Mouse (Mus musculus): ENCODE data around the gene Eif4e3. TPM values are rescaled to one million over a fixed set of nuclear protein-coding genes. Genes with fewer than 3 reads are reported as not detected.

Eif4e3 gene
- 19.5 and 19.6 TPM in 2 replicates for polyA plus RNA-seq (2014; fragmentation: Nextera tagmentation; extraction: Ambion mirVana)

DNA sequence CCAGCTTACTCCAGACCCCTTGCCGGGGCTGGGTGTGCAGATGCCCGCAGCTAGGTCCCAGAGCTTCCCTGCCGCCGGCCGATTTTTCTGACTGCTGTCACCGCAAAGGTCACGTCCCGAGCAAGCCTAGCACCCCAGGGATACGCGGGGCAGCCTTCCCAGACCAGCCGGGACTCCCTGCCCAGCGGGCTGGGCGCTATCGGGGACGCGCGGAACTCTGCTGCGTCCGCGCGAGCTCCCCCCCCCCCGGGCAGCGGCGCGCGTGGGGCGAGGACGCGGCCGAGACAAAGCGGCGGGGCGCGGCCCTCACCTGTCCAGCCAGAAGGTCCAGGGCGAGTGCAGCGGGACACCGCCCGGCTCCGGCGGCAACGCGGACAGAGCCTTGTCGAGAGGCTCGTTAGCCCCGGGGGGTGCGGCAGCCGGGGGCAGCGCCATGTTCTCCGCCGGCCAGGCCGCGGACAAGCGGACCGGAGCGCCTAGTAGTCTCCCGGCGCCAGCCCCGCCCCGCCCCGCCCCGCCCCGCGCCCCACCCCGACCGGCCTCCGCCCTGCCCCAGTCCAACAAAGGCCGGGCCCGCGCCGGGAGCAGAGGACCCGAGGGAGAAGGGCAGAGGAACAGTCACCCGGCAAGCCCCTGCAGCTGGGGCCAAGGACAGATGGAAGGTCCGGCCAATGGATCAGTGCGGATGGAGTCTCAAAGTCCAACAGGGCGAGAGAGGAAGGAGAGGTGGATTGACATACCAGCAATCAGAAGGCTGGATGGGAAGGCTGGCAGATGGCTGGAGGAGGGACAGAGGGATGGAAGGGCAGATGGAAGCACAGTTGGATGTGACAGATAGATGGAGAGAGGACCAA lies at the start of gene Eif4e3, which contains the start of gene Gm20696:
TSS of gene Eif4e3 (minus strand) at position 454 of the 854 bp plus-strand sequence.
TSS of gene Gm20696 (minus strand) at position 480 of the 854 bp plus-strand sequence.
- under 1% methylated on average over 37 of the region's 75 CpGs for WGBS
- H3K9me3 ChIP-seq (ENCODE audit: control insufficient read depth, low read length) = no peaks in the 10 kb centered on the region
- peak within 1 kb of the TSS; percentile 94 for H3K4me2 ChIP-seq (ENCODE audit: low read depth)
- peaks cover 15% of the 10 kb centered on the region for H3K4me1 ChIP-seq (ENCODE audit: control insufficient read depth, insufficient read depth, low read length)
- H3K36me3 ChIP-seq (ENCODE audit: control insufficient read depth, insufficient read depth, low read length) = no peaks in the 10 kb centered on the region
- DNase-seq (ENCODE audit: low spot score) = peak; percentile 68
- peak within 1 kb of the TSS; percentile 81 for H3K4me3 ChIP-seq (ENCODE audit: low read depth, low read length)
- ATAC-seq (ENCODE audit: insufficient read depth, low FRiP score, low TSS enrichment) = peak; percentile 68
- H3K27ac ChIP-seq (ENCODE audit: low read depth, low read length) = peak within 1 kb of the TSS; percentile 68
- H3K9ac ChIP-seq (ENCODE audit: low read length) = peak within 1 kb of the TSS; percentile 92
- no peaks in the 10 kb centered on the region for H3K27me3 ChIP-seq (ENCODE audit: control insufficient read depth, insufficient read depth, low read length)

DNA sequence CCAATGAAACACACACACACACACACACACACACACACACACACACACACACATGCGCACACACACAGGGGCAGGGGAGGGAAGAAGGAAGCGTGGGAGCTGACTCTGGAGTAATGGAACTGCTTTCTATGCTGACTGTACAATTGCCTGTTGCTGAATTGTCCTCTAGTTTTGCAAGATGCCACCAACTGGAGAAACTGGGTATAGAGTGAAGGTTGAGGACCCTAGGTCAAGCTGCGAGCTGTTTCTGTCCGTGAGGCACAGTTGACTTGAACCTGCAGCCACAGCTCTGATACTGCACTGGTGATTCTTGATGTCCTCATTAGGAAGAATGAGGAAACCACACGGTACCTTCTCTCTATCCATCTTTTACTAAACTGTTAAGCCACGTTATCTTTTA lies 49.3 kb upstream of the Eif4e3 start:
- H3K9ac ChIP-seq (ENCODE audit: low read length) = no peak overlapping the region
- H3K4me1 ChIP-seq (ENCODE audit: control insufficient read depth, insufficient read depth, low read length) = no peaks in the 10 kb centered on the region
- no peak overlapping the region for H3K4me2 ChIP-seq (ENCODE audit: low read depth)
- no peak overlapping the region for H3K4me3 ChIP-seq (ENCODE audit: low read depth, low read length)
- ATAC-seq (ENCODE audit: insufficient read depth, low FRiP score, low TSS enrichment) (no peak), DNase-seq (ENCODE audit: low spot score) (no peak)
- no peaks in the 10 kb centered on the region for H3K36me3 ChIP-seq (ENCODE audit: control insufficient read depth, insufficient read depth, low read length)
- H3K9me3 ChIP-seq (ENCODE audit: control insufficient read depth, low read length) = no peaks in the 10 kb centered on the region
- 82% methylated on average over 6 of the region's 6 CpGs for WGBS
- H3K27me3 ChIP-seq (ENCODE audit: control insufficient read depth, insufficient read depth, low read length) = no peaks in the 10 kb centered on the region
- no peak overlapping the region for H3K27ac ChIP-seq (ENCODE audit: low read depth, low read length)

DNA sequence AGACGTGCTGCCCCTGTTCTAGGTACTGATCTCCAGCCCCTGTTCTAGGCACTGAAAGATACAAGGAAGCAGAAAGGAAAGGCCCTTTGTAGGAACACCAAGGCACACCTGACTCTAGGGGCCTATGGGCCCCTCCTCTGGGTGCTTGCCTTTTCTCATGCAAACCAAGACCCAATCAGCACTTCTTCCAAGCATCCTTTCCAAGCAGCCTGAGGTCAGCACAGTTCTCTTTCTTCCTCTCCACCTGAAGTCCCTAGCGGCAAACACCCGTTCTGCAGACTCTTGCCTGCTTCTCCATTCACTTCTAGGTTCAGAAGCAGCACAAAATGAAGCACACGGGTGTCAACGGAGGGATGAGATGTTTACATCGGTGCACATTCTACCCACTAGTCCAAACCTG lies 48.6 kb upstream of the Eif4e3 start:
- DNase-seq (ENCODE audit: low spot score) = no peak
- H3K4me3 ChIP-seq (ENCODE audit: low read depth, low read length) = no peak overlapping the region
- 64% methylated on average over 6 of the region's 6 CpGs for WGBS

DNA sequence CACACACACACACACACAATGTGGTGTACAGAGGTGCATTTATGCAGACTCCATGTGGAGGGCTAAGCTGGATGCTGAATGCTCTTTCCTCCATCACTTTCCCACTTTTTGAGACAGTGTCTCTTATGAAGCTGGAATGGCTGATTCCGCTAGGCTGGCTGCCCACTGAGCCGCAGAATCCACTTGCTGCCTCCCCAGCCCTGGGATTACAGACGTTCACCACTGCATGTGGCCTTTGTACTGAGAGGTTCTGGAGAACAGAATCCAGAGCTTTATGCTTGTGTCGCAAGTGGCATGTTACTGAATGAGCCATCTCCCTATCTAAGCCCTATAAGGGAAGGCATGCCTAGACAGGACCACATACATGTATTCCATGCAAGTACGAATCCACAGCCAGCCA lies 46.7 kb upstream of the Eif4e3 start:
- Histone ChIP-seq H3K27me3 (ENCODE audit: control insufficient read depth, insufficient read depth, low read length) (no peaks in the 10 kb centered on the region), H3K27ac (ENCODE audit: low read depth, low read length) (no peak overlapping the region), H3K9ac (ENCODE audit: low read length) (no peak overlapping the region), H3K9me3 (ENCODE audit: control insufficient read depth, low read length) (no peaks in the 10 kb centered on the region), H3K4me3 (ENCODE audit: low read depth, low read length) (no peak overlapping the region), H3K36me3 (ENCODE audit: control insufficient read depth, insufficient read depth, low read length) (no peaks in the 10 kb centered on the region), H3K4me2 (ENCODE audit: low read depth) (no peak overlapping the region), H3K4me1 (ENCODE audit: control insufficient read depth, insufficient read depth, low read length) (no peaks in the 10 kb centered on the region)
- WGBS = 83% methylated on average over 5 of the region's 5 CpGs
- DNase-seq (ENCODE audit: low spot score) (no peak), ATAC-seq (ENCODE audit: insufficient read depth, low FRiP score, low TSS enrichment) (no peak)

More for the DNA sequence above, 48.6 kb upstream of the Eif4e3 start:
- Histone ChIP-seq H3K27ac (ENCODE audit: low read depth, low read length) (no peak overlapping the region), H3K4me2 (ENCODE audit: low read depth) (no peak overlapping the region), H3K9me3 (ENCODE audit: control insufficient read depth, low read length) (no peaks in the 10 kb centered on the region), H3K9ac (ENCODE audit: low read length) (no peak overlapping the region), H3K4me1 (ENCODE audit: control insufficient read depth, insufficient read depth, low read length) (no peaks in the 10 kb centered on the region), H3K36me3 (ENCODE audit: control insufficient read depth, insufficient read depth, low read length) (no peaks in the 10 kb centered on the region), H3K27me3 (ENCODE audit: control insufficient read depth, insufficient read depth, low read length) (no peaks in the 10 kb centered on the region)
- ATAC-seq (ENCODE audit: insufficient read depth, low FRiP score, low TSS enrichment) = no peak

DNA sequence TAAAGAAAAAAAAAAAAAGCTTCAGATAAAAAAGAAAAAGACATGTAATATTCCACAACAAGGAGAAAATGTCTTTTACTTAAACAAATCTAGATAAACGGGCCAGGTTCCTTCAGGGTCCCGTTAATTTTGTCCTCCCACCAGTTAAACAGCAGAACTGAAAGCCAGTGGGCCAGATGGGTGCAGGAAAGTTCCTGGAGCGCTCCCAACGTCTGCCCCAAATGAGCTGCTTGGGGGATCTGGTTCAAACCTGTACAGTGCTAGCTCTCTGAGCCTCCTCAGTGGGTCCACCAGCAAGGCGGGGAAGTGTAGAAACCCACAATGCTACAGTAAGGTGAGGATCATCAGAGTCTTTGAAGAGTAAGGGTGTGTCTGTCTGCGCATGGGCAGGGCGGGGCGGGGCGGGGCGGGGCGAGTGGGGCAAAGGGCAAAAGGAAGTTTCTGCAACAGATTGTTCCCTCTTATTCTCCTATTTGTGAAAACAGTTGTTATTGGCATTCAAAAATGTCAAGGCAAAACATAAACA lies 45.1 kb upstream of the Eif4e3 start:
- Histone ChIP-seq H3K36me3 (ENCODE audit: control insufficient read depth, insufficient read depth, low read length) (no peaks in the 10 kb centered on the region), H3K4me2 (ENCODE audit: low read depth) (no peak overlapping the region), H3K27me3 (ENCODE audit: control insufficient read depth, insufficient read depth, low read length) (no peaks in the 10 kb centered on the region), H3K27ac (ENCODE audit: low read depth, low read length) (no peak overlapping the region), H3K4me3 (ENCODE audit: low read depth, low read length) (no peak overlapping the region), H3K4me1 (ENCODE audit: control insufficient read depth, insufficient read depth, low read length) (no peaks in the 10 kb centered on the region), H3K9me3 (ENCODE audit: control insufficient read depth, low read length) (no peaks in the 10 kb centered on the region), H3K9ac (ENCODE audit: low read length) (no peak overlapping the region)
- WGBS = 69% methylated on average over 11 of the region's 11 CpGs
- DNase-seq (ENCODE audit: low spot score) (no peak), ATAC-seq (ENCODE audit: insufficient read depth, low FRiP score, low TSS enrichment) (no peak)

DNA sequence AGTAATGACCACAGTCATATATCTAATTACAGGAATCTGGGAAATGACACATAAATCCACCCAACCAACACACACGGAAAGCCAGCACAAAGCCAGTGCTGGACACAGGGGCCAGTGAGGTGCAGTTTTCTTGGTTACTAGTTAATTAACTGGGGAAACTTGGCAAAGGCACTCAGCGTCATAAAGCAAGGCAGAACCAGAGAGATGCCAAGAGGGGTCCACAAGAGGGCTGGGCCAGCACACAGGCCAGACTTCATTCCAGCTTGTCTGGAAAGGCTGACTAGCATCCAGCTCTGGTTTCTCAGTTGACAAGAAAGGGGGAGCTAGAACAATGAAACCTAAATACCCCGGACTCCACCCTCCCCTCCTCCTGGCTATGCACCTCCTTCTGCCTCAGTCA lies 33.9 kb upstream of the Eif4e3 start:
- 0 out of 2 replicates have a peak, but pooled peaks cover 9% of the 10 kb centered on the region for H3K27me3 ChIP-seq (ENCODE audit: control insufficient read depth, insufficient read depth, low read length)
- no peak overlapping the region for H3K27ac ChIP-seq (ENCODE audit: low read depth, low read length)
- H3K4me2 ChIP-seq (ENCODE audit: low read depth) = no peak overlapping the region
- H3K9ac ChIP-seq (ENCODE audit: low read length) = no peak overlapping the region
- no peak for DNase-seq (ENCODE audit: low spot score)
- no peak for ATAC-seq (ENCODE audit: insufficient read depth, low FRiP score, low TSS enrichment)
- H3K4me1 ChIP-seq (ENCODE audit: control insufficient read depth, insufficient read depth, low read length) = no peaks in the 10 kb centered on the region
- H3K4me3 ChIP-seq (ENCODE audit: low read depth, low read length) = no peak overlapping the region
- H3K9me3 ChIP-seq (ENCODE audit: control insufficient read depth, low read length) = no peaks in the 10 kb centered on the region
- 64% methylated on average over 3 of the region's 3 CpGs for WGBS
- H3K36me3 ChIP-seq (ENCODE audit: control insufficient read depth, insufficient read depth, low read length) = no peaks in the 10 kb centered on the region

DNA sequence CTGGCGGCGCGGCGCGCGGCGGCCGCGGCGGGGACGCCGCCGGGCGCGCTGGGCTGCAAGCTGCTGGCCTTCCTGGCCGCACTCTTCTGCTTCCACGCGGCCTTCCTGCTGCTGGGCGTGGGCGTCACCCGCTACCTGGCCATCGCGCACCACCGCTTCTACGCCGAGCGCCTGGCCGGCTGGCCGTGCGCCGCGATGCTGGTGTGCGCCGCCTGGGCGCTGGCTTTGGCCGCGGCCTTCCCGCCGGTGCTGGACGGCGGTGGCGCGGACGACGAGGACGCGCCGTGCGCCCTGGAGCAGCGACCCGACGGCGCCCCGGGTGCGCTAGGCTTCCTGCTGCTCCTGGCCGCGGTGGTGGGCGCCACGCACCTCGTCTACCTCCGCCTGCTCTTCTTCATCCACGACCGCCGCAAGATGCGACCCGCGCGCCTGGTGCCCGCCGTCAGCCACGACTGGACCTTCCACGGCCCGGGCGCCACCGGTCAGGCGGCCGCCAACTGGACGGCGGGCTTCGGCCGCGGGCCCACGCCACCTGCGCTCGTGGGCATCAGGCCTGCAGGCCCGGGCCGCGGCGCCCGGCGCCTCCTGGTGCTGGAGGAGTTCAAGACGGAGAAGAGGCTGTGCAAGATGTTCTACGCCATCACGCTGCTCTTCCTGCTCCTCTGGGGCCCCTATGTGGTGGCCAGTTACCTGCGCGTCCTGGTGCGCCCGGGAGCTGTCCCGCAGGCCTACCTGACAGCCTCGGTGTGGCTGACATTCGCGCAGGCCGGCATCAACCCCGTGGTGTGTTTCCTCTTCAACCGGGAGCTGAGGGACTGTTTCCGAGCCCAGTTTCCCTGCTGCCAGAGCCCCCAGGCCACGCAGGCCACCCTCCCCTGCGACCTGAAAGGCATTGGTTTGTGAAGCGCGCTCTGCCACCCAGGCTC lies 26.6 kb upstream of the Eif4e3 start:
- H3K27me3 ChIP-seq (ENCODE audit: control insufficient read depth, insufficient read depth, low read length) = peaks cover 41% of the 10 kb centered on the region
- ATAC-seq (ENCODE audit: insufficient read depth, low FRiP score, low TSS enrichment) = peak; percentile 21; the same call in 1 of the 2 replicates
- H3K36me3 ChIP-seq (ENCODE audit: control insufficient read depth, insufficient read depth, low read length) = no peaks in the 10 kb centered on the region
- H3K4me3 ChIP-seq (ENCODE audit: low read depth, low read length) = peak overlapping the region; percentile 78
- H3K9me3 ChIP-seq (ENCODE audit: control insufficient read depth, low read length) = no peaks in the 10 kb centered on the region
- H3K4me1 ChIP-seq (ENCODE audit: control insufficient read depth, insufficient read depth, low read length) = peaks cover 13% of the 10 kb centered on the region
- peak overlapping the region; percentile 46; the same call in 1 of the 2 replicates for H3K27ac ChIP-seq (ENCODE audit: low read depth, low read length)
- H3K4me2 ChIP-seq (ENCODE audit: low read depth) = peak overlapping the region; percentile 88
- peak overlapping the region; percentile 73 for H3K9ac ChIP-seq (ENCODE audit: low read length)
- peak; percentile 24 for DNase-seq (ENCODE audit: low spot score)
- under 1% methylated on average over 102 of the region's 110 CpGs for WGBS

DNA sequence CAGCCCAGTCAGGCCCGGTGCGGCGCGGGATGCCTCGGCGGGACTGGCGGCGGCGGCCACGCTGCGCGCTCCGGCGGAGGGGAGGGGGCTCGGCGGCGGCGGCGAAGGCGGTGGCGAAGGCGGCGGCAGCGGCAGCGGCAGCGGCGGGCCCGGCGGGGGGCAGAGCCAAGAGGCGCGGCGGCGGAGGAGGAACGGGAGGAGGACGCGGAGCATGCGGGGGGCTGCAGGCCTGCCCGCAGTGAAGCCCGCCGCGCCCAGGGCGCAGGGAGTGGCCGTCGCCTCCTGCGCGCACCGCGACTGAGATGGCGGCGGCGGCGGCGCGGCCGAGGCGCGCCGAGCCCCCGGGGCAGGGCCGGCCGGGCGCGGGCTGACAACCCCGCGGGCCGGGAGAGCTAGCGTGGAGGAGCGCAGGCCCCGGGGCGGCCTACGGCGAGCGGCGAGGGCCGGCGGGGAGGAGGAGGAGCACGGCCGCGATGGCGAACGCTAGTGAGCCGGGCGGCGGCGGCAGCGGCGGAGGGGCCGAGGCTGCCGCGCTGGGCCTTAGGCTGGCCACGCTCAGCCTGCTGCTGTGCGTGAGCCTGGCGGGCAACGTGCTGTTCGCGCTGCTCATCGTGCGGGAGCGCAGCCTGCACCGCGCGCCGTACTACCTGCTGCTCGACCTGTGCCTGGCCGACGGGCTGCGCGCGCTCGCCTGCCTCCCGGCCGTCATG lies 25.8 kb upstream of the Eif4e3 start, which contains the start of gene Gpr27:
TSS of gene Gpr27 (plus strand) at position 474 of the 710 bp plus-strand sequence.
- peak within 1 kb of the TSS; percentile 46; the same call in 1 of the 2 replicates for H3K27ac ChIP-seq (ENCODE audit: low read depth, low read length)
- H3K4me1 ChIP-seq (ENCODE audit: control insufficient read depth, insufficient read depth, low read length) = peaks cover 13% of the 10 kb centered on the region
- no peaks in the 10 kb centered on the region for H3K36me3 ChIP-seq (ENCODE audit: control insufficient read depth, insufficient read depth, low read length)
- ATAC-seq (ENCODE audit: insufficient read depth, low FRiP score, low TSS enrichment) (peak; percentile 74), DNase-seq (ENCODE audit: low spot score) (peak; percentile 63)
- WGBS = under 1% methylated on average over 46 of the region's 112 CpGs
- H3K4me3 ChIP-seq (ENCODE audit: low read depth, low read length) = peak within 1 kb of the TSS; percentile 78
- peaks cover 41% of the 10 kb centered on the region for H3K27me3 ChIP-seq (ENCODE audit: control insufficient read depth, insufficient read depth, low read length)
- H3K4me2 ChIP-seq (ENCODE audit: low read depth) = peak within 1 kb of the TSS; percentile 88
- no peaks in the 10 kb centered on the region for H3K9me3 ChIP-seq (ENCODE audit: control insufficient read depth, low read length)
- peak within 1 kb of the TSS; percentile 73 for H3K9ac ChIP-seq (ENCODE audit: low read length)
